Mouse (Mus musculus): Measurements from ENCODE around the gene Disp1.

The Disp1 gene

GRCm38 (mm10) chr1:183082436-183082835, 138.9 kb downstream of the Disp1 start:
- DNase-seq: no peak

DNA sequence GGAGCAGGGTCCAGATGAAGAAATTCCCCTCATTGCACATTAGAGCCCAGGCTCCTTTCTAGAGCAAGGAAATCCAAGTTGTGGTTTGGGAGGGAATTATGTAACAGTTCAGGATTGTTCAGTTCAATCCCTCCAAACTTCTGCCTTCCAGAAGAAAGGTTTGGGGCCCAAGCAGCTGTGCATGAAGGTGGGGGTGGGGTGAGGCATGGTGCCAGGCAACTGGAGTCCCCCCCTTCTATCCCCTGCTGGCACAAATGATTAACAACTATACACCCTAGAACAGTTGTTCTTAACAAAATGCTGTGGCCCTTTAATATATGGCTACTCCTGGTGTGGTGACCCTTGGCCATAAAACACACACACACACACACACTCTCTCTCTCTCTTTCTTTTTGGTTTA, 140.2 kb downstream of the Disp1 start:
- no peak for DNase-seq

DNA sequence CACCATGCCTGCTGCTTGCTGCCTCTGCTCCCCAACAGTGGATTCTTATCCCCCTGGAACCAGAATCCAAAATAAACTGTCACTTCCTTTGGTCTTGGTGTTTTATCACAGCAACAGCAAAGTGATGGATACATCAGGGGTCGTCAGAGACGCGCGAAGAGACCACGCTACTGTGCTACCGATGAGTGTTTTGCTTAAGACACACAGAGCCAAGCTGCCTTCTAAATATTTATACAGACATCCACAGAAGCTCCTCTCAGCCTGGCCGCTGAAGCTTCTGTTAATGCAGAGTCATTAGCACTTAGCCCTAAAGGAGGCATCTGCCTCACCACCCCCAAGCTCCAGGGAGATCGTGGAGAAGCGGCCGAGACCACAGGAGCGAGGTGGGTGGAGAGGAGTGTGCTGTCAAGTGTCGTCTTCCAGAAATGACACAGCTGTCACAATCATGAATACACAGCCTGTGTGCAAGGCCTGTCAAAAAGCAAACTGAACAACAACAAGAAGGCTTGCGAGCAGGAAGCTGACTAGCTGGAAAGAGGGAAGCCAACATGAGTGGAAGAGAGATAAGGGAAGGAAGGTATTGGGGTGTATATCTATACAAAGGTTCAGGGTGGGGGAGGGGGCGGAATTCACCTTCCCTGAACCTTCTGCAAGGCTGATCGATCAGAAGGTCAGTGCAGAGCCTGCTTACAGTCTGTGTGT, 146.1 kb downstream of the Disp1 start:
- no peak for DNase-seq

- DNase-seq: no peak
Measured at GRCm38 (mm10) chr1:183072263-183073050, 148.9 kb downstream of the Disp1 start.

- no peak for DNase-seq
Measured at GRCm38 (mm10) chr1:183069954-183070649, 151.2 kb downstream of the Disp1 start.

- no peak for DNase-seq
Measured at GRCm38 (mm10) chr1:183067807-183068206, 153.5 kb downstream of the Disp1 start.

GRCm38 (mm10) chr1:183066981-183067380, 154.3 kb downstream of the Disp1 start:
- DNase-seq: no peak

DNA sequence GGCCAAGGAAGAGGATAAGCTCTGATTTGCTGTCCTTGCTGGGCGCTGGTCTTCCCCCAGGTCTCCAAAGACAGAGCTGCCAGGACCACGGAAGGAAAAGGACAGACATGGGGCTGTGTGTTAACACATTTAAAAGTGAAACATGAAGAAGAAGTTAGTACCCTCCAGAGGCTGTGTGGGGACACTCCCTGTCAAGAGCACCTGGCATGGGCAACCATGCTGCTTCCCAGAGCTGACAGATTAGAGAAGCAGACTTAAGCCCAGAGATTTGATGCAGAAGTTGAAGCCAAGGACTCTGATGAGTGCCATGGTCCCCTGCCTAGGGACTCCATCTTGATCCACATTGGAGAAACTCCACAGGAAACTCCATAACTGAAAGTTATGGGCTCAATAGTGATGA, 160.7 kb downstream of the Disp1 start:
- DNase-seq: no peak

DNA sequence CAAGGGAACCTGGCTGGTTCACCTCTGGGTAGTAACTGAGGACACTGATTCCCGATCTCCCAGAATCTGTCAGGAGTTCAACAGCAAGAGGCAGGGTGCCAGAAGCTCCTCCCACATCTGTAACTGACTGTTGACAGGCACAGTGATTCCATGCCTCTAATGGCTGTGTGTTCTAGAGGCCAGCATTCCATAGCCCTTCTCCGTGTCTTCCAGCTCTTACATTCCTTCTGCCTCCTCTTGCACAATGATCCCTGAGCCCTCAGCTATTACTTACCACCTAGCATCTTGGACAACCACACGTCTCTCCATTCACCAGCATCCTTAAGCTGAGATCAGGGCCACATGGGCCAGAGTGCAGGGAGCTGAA, 165.1 kb downstream of the Disp1 start:
- no peak for DNase-seq

DNA sequence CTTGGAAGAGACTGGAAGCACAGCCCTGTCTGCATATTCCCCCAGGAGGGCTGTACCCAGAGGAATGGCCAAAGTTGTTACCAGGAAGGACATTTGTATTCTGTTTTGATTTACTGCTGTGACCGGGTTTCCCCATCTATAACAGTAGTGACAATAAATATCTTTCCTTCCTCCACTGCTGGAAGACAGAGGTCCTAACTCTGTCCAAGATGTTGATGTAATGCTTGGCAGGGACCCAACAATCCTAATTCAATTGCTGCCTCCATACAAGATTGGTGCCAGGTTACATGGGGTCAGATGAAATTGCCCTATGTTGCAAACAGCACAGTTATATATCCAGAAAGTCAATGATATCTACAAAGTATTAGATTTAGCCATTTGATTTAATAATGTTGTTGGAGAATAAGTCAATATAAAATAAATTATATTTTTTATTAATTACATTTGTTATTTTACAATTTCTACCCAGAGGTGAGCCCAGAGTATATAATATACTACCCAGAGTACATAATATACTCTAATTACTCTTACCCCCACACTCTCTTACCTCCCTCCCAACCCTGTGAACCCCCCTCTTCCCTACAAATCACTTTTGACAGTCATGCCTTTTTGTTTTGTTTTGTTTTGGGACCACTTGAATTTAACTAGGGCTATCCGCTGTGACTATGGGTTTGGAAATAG, 165.6 kb downstream of the Disp1 start:
- DNase-seq: no peak

GRCm38 (mm10) chr1:183052663-183053062, 168.7 kb downstream of the Disp1 start:
- no peak for DNase-seq

DNA sequence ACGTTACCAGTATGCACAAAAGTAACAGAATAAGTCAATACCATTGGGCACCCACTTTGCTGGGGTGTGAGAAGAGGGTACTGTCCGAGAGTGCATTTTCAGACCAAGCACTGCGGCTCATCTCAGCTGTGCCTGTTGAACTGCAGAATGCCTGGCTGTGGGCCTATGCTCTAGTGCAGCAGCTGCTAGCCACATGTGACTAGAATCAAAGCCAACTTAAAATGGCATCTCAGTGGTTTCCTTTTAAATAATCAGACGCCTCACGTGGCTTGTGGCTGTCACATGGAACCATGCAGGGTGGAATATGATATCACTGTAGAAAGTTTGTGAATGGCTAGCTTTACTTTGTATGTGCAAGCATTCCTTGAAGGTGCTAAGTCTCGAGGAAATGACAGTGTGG, 172.0 kb downstream of the Disp1 start:
- no peak for DNase-seq

GRCm38 (mm10) chr1:183047913-183048523, 173.3 kb downstream of the Disp1 start:
- no peak for DNase-seq

- DNase-seq: no peak
Measured at GRCm38 (mm10) chr1:183047191-183047912, 174.0 kb downstream of the Disp1 start.

DNA sequence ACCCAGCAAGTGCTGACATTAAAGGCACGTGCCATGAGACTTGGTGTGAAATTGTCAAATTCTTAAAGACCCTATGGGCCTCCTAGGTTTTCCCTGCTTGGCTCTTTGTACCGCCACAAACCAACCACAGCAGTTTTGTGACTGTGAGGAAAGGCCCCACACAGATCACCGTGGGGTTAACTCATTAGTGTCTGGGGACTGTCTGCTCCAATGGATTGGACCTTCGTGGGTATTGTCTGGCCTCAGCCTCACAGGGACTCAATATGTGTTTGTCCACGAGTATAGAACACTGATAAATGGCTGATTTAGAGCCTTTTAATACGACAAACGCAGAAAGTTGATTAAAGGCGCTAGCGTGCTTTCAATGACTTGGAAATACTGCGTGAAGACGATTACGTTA, 175.2 kb downstream of the Disp1 start:
- no peak for DNase-seq

DNA sequence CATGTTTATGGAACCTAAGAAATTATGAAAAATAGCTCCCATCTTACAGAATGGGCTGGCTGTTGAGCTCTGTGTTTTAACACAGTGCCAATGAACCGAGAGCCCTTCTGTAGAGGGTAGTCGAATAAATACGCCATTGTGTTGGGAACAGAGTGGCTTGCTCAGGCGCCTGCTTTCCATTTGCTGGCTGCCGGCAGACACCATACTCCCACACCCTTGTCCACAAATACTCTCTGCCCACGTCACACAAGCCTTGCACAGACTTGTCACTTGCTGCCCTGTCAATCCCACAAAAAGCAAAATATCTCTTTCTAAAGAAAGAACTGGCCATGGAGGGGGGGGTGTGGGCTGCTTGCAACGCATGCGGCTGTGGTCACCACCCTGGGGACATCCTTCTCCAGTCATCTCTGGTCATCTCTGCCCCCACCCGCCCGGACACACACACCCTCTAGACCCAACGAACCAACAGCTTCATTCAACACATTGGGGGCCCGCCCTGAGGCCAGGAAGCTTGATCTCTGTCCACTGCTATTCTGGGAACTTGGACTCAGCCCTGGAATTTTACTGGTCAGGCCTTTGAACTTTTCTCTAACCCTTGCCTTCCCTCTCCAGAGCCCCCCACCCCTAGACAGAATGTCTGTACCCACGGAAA, 178.0 kb downstream of the Disp1 start:
- no peak for DNase-seq

DNA sequence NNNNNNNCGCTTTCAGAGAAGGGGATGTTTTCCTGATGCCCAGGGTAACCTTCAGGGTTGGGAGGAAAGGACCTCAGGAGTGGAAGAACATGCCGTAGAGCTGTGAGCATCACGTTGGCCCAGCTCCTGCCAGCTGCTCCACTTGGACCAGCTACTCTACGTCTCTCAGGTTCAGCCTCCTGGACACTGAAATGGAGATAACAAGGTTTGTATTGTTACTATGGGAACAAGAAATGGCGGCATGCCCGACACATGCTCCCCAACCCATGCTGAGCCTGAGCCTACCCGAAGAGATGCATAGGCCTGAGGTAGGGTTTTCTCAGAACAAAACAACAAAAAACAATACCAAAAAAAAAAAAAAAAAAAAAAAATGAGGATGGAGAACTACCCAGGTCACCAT, 179.6 kb downstream of the Disp1 start:
- DNase-seq: no peak

- DNase-seq: no peak
Measured at GRCm38 (mm10) chr1:183040847-183041382, 180.4 kb downstream of the Disp1 start.

DNA sequence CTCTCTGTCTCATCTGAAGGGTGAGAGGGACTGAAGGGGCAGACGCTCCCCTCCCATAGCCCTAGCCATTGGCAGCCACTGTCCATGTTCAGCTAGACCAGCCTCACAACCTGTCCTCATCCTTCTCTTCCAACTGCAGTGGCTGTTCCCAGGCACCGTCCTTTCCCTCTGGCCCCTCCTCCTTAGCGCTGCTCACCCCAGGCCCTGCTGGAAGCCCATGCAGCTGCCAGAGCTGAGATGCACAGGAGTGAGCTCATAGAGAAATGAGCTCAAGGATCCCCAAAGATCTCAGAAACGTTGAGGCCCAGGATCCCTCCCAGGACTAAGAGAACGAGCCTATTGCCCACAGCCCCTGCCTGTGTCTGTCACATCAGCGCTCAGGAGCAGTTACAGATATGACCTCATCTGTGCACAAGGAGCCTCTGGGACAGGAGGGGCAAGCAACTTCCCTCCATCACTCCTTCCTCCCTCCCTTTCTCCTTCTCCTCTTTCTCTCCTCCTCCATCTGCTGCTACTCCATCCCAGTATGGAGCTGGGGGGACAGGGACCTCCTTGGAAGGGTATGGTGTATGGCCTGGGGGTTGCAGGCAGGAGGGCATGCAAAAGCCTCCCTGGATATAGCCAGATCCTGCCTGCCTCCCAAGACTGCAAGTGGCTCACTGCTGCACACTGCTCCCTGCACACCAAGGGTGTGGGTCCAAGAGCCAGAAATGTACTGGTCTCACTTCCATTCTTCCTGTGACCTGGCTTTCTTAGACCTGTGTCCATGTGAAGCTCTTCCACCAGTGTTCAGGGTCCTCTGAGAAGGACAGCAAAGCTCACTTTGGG, 181.2 kb downstream of the Disp1 start:
- no peak for DNase-seq

- no peak for DNase-seq
Measured at GRCm38 (mm10) chr1:183039404-183039803, 181.9 kb downstream of the Disp1 start.
